Mouse (Mus musculus) midbrain, embryonic 11.5 days (tissue): ENCODE data around the gene Tmem80. TPM values are rescaled to one million over a fixed set of nuclear protein-coding genes. Genes with fewer than 3 reads are reported as not detected.
A peak's percentile ranks its signal among the peaks of the same experiment; 100 is the strongest.

Experiments
- ATAC-seq: fragments of 200-750 bp; cut with Nextera tagmentation; 2 replicates; pipeline ENCODE4 v1.8.0; 2017; ENCODE audit warnings: moderate TSS enrichment, moderate library complexity; ENCODE audit not compliant: low FRiP score
- DNase-seq: peaks from one replicate; pipeline ENCODE4 v3.0.0; 2015; ENCODE audit warnings: low spot score; ENCODE audit errors: missing footprints
- H3K27ac ChIP-seq: fragments of 300-500 bp; sonication (generic); 2 replicates; pipeline ENCODE4 v1.5.1; 2014; ENCODE audit warnings: low read depth, low read length
- H3K27me3 ChIP-seq: fragments of 300-500 bp; sonication (generic); 2 replicates; pipeline ENCODE4 v1.6.1; 2014; ENCODE audit warnings: mild to moderate bottlenecking, low read length, moderate library complexity, mixed read lengths; ENCODE audit not compliant: control insufficient read depth, insufficient read depth
- H3K36me3 ChIP-seq: fragments of 300-500 bp; sonication (generic); 2 replicates; pipeline ENCODE4 v1.6.1; 2014; ENCODE audit warnings: mild to moderate bottlenecking, low read length, moderate library complexity, mixed read lengths; ENCODE audit not compliant: control insufficient read depth, insufficient read depth
- H3K4me1 ChIP-seq: fragments of 300-500 bp; sonication (generic); 2 replicates; pipeline ENCODE4 v1.6.1; 2014; ENCODE audit warnings: low read length; ENCODE audit not compliant: control insufficient read depth, insufficient read depth
- H3K4me2 ChIP-seq: fragments of 300-500 bp; sonication (generic); 2 replicates; pipeline ENCODE4 v1.6.1; 2014; ENCODE audit warnings: mild to moderate bottlenecking, moderate library complexity
- H3K4me3 ChIP-seq: fragments of 300-500 bp; sonication (generic); 2 replicates; pipeline ENCODE4 v1.5.1; 2014; ENCODE audit warnings: low read depth, low read length
- H3K9ac ChIP-seq: fragments of 300-500 bp; sonication (generic); 2 replicates; pipeline ENCODE4 v1.6.1; 2014; ENCODE audit warnings: low read length
- H3K9me3 ChIP-seq: fragments of 300-500 bp; sonication (generic); 2 replicates; pipeline ENCODE4 v1.6.1; 2016; ENCODE audit warnings: low read length; ENCODE audit not compliant: control insufficient read depth
- WGBS: fragments of 180-500 bp; shearing (Covaris S2); extraction: QIAGEN DNeasy Blood & Tissue Kit; methylation state at CpG from one replicate; pipeline ENCODE4 v1.1.7; 2014; 5-methylcytosine and 5-hydroxymethylcytosine counted together
- polyA plus RNA-seq: library from polyadenylated mRNA; unstranded; fragments of >200 nt; fragmentation: Nextera tagmentation; extraction: Ambion mirVana; gene quantifications from 2 replicates; pipeline ENCODE4 v1.2.1, GENCODE M21; 2014

Gene Tmem80
- polyA plus RNA-seq, 1 experiment from 2014 or later: 34.4 TPM

GRCm38 (mm10) chr7:141335682-141336081 is 8.1 kb downstream of the Tmem80 start:
- no peaks in the 10 kb centered on the region for H3K9me3 ChIP-seq

GRCm38 (mm10) chr7:141336296-141336695 is 8.8 kb downstream of the Tmem80 start:
- peaks cover 6% of the 10 kb centered on the region; the same call in 1 of the 2 replicates for H3K4me1 ChIP-seq
- H3K4me3 ChIP-seq: no peak overlapping the region
- 86% methylated on average over 3 of the region's 3 CpGs for WGBS
- no peaks in the 10 kb centered on the region for H3K9me3 ChIP-seq
- no peak for ATAC-seq
- H3K27ac ChIP-seq: no peak overlapping the region
- peaks cover 3% of the 10 kb centered on the region; the same call in 1 of the 2 replicates for H3K27me3 ChIP-seq
- H3K9ac ChIP-seq: no peak overlapping the region
- peak; percentile 65 for DNase-seq
- peaks cover 7% of the 10 kb centered on the region; the same call in 1 of the 2 replicates for H3K36me3 ChIP-seq
- H3K4me2 ChIP-seq: no peak overlapping the region

More at GRCm38 (mm10) chr7:141335682-141336081, 8.1 kb downstream of the Tmem80 start:
- no peak overlapping the region for H3K9ac ChIP-seq
- DNase-seq (no peak), ATAC-seq (no peak)
- H3K27ac ChIP-seq: no peak overlapping the region
- H3K27me3 ChIP-seq: peaks cover 3% of the 10 kb centered on the region; the same call in 1 of the 2 replicates
- no peak overlapping the region for H3K4me3 ChIP-seq
- peaks cover 6% of the 10 kb centered on the region; the same call in 1 of the 2 replicates for H3K4me1 ChIP-seq
- 92% methylated on average over 4 of the region's 4 CpGs for whole genome bisulfite sequencing
- no peak overlapping the region for H3K4me2 ChIP-seq
- peaks cover 7% of the 10 kb centered on the region; the same call in 1 of the 2 replicates for H3K36me3 ChIP-seq

- WGBS: 82% methylated on average over 3 of the region's 3 CpGs
- H3K4me3 ChIP-seq: no peak overlapping the region
- H3K27ac ChIP-seq: no peak overlapping the region
Measured at GRCm38 (mm10) chr7:141337716-141338416, 10.3 kb downstream of the Tmem80 start.

GRCm38 (mm10) chr7:141338576-141339131 is 11.1 kb downstream of the Tmem80 start, which contains the start of gene Eps8l2:
Eps8l2 (plus strand) TSS chr7:141338880.
- Histone ChIP-seq H3K9me3 (no peaks in the 10 kb centered on the region), H3K4me1 (peaks cover 6% of the 10 kb centered on the region; the same call in 1 of the 2 replicates), H3K4me3 (no peak within 1 kb of the TSS), H3K9ac (peak within 1 kb of the TSS; percentile 14; the same call in 1 of the 2 replicates), H3K27me3 (peaks cover 3% of the 10 kb centered on the region; the same call in 1 of the 2 replicates), H3K4me2 (peak within 1 kb of the TSS; percentile 35), H3K36me3 (peaks cover 2% of the 10 kb centered on the region; the same call in 1 of the 2 replicates), H3K27ac (no peak within 1 kb of the TSS)
- DNase-seq (peak; percentile 86), ATAC-seq (peak; percentile 54)
- WGBS: 3% methylated on average over 23 of the region's 23 CpGs

More at GRCm38 (mm10) chr7:141337716-141338416, 10.3 kb downstream of the Tmem80 start:
- no peaks in the 10 kb centered on the region for H3K9me3 ChIP-seq
- no peak overlapping the region for H3K4me2 ChIP-seq
- H3K4me1 ChIP-seq: peaks cover 6% of the 10 kb centered on the region; the same call in 1 of the 2 replicates
- H3K9ac ChIP-seq: no peak overlapping the region; the same call in 1 of the 2 replicates
- peaks cover 3% of the 10 kb centered on the region; the same call in 1 of the 2 replicates for H3K27me3 ChIP-seq
- peak; percentile 81 for DNase-seq
- H3K36me3 ChIP-seq: peaks cover 6% of the 10 kb centered on the region; the same call in 1 of the 2 replicates
- no peak for ATAC-seq

GRCm38 (mm10) chr7:141339215-141339920 is 11.8 kb downstream of the Tmem80 start:
- H3K36me3 ChIP-seq: 0 out of 2 replicates have a peak, but pooled peaks cover 2% of the 10 kb centered on the region
- no peak overlapping the region for H3K9ac ChIP-seq
- no peak overlapping the region for H3K27ac ChIP-seq
- WGBS: 42% methylated on average over 20 of the region's 20 CpGs
- no peaks in the 10 kb centered on the region for H3K9me3 ChIP-seq
- no peak overlapping the region for H3K4me3 ChIP-seq
- peak overlapping the region; percentile 35; the same call in 1 of the 2 replicates for H3K4me2 ChIP-seq
- peaks cover 3% of the 10 kb centered on the region; the same call in 1 of the 2 replicates for H3K27me3 ChIP-seq
- peaks cover 6% of the 10 kb centered on the region; the same call in 1 of the 2 replicates for H3K4me1 ChIP-seq
- peak; percentile 82 for DNase-seq
- ATAC-seq: 0 out of 2 replicates have a peak, but pooled peaks have one; percentile 12

GRCm38 (mm10) chr7:141340023-141340422 is 12.5 kb downstream of the Tmem80 start:
- DNase-seq (peak; percentile 56), ATAC-seq (no peak)
- Histone ChIP-seq H3K36me3 (no peaks in the 10 kb centered on the region), H3K9me3 (no peaks in the 10 kb centered on the region), H3K27ac (no peak overlapping the region), H3K4me1 (peaks cover 6% of the 10 kb centered on the region; the same call in 1 of the 2 replicates), H3K4me3 (no peak overlapping the region), H3K27me3 (peaks cover 3% of the 10 kb centered on the region; the same call in 1 of the 2 replicates), H3K4me2 (no peak overlapping the region), H3K9ac (no peak overlapping the region)
- WGBS: 84% methylated on average over 7 of the region's 7 CpGs

- Histone ChIP-seq H3K4me3 (no peak overlapping the region), H3K4me1 (peaks cover 6% of the 10 kb centered on the region; the same call in 1 of the 2 replicates), H3K4me2 (no peak overlapping the region), H3K27me3 (peaks cover 3% of the 10 kb centered on the region; the same call in 1 of the 2 replicates), H3K9ac (no peak overlapping the region), H3K36me3 (no peaks in the 10 kb centered on the region), H3K27ac (no peak overlapping the region), H3K9me3 (no peaks in the 10 kb centered on the region)
- ATAC-seq: no peak
- peak; percentile 28 for DNase-seq
- 84% methylated on average over 6 of the region's 6 CpGs for WGBS
Measured at GRCm38 (mm10) chr7:141340476-141340875, 12.9 kb downstream of the Tmem80 start.

- Histone ChIP-seq H3K9ac (no peak overlapping the region), H3K4me3 (no peak overlapping the region), H3K27me3 (peaks cover 3% of the 10 kb centered on the region; the same call in 1 of the 2 replicates), H3K4me2 (no peak overlapping the region), H3K36me3 (no peaks in the 10 kb centered on the region), H3K9me3 (no peaks in the 10 kb centered on the region), H3K27ac (no peak overlapping the region), H3K4me1 (peaks cover 6% of the 10 kb centered on the region; the same call in 1 of the 2 replicates)
- peak; percentile 69 for DNase-seq
- 72% methylated on average over 10 of the region's 10 CpGs for WGBS
- ATAC-seq: no peak
Measured at GRCm38 (mm10) chr7:141341689-141342226, 14.2 kb downstream of the Tmem80 start.
